Mouse (Mus musculus) cerebellum, adult (tissue): Measurements from ENCODE around the gene Cpa1.

ENCODE experiments used
- ATAC-seq: cut with Nextera tagmentation; 2 replicates; pipeline ENCODE4 v1.9.2; 2017; ENCODE audit warnings: mild to moderate bottlenecking, moderate library complexity, mixed read lengths; ENCODE audit not compliant: insufficient number of reproducible peaks, low FRiP score, low TSS enrichment

The Cpa1 gene

GRCm38 (mm10) chr6:30620591-30620990 lies 18.4 kb upstream of the Cpa1 start:
- ATAC-seq, result no peak

- ATAC-seq, result no peak
These were observed 18.0 kb upstream of the Cpa1 start for GRCm38 (mm10) chr6:30620994-30621393.

- no peak for ATAC-seq
These were observed 17.0 kb upstream of the Cpa1 start for GRCm38 (mm10) chr6:30621986-30622389.

- no peak for ATAC-seq
These were observed 14.3 kb upstream of the Cpa1 start for GRCm38 (mm10) chr6:30624763-30625162.

GRCm38 (mm10) chr6:30628152-30628551 lies 10.9 kb upstream of the Cpa1 start:
- ATAC-seq, result no peak

- ATAC-seq, result no peak
These were observed 9.0 kb upstream of the Cpa1 start for GRCm38 (mm10) chr6:30629989-30630388.

- ATAC-seq, result no peak
These were observed 3.6 kb upstream of the Cpa1 start for GRCm38 (mm10) chr6:30635361-30635862.

- ATAC-seq, result no peak
These were observed 2.7 kb upstream of the Cpa1 start for GRCm38 (mm10) chr6:30636186-30636842.

GRCm38 (mm10) chr6:30643694-30644460 lies 4.9 kb downstream of the Cpa1 start:
- no peak for ATAC-seq

- ATAC-seq, result no peak
These were observed 5.4 kb downstream of the Cpa1 start for GRCm38 (mm10) chr6:30644462-30644861.

GRCm38 (mm10) chr6:30645379-30645778 lies 6.4 kb downstream of the Cpa1 start:
- no peak; the same call in 1 of the 2 replicates for ATAC-seq

GRCm38 (mm10) chr6:30649651-30650296 lies 10.8 kb downstream of the Cpa1 start:
- no peak for ATAC-seq

- no peak for ATAC-seq
These were observed 13.6 kb downstream of the Cpa1 start for GRCm38 (mm10) chr6:30652425-30653188.

- no peak for ATAC-seq
These were observed 14.5 kb downstream of the Cpa1 start for GRCm38 (mm10) chr6:30653518-30653917.

GRCm38 (mm10) chr6:30654402-30654859 lies 15.4 kb downstream of the Cpa1 start:
- ATAC-seq, result no peak

GRCm38 (mm10) chr6:30654932-30655331 lies 15.9 kb downstream of the Cpa1 start:
- ATAC-seq, result no peak

- ATAC-seq, result no peak
These were observed 18.3 kb downstream of the Cpa1 start for GRCm38 (mm10) chr6:30657279-30657678.

GRCm38 (mm10) chr6:30658619-30659018 lies 19.6 kb downstream of the Cpa1 start:
- no peak for ATAC-seq

GRCm38 (mm10) chr6:30664776-30665175 lies 25.8 kb downstream of the Cpa1 start:
- no peak for ATAC-seq

- no peak for ATAC-seq
These were observed 26.3 kb downstream of the Cpa1 start for GRCm38 (mm10) chr6:30665296-30665695.
